Mouse (Mus musculus) layer of hippocampus, adult 2 months (tissue): ENCODE measurements at regions not wholly inside any gene's neighbourhood (a gene's known extent, or its start where the extent isn't known, plus 50 kb on each side); places are given as distances from the start of the nearest gene placed in this dataset.
A peak's percentile ranks its signal among the peaks of the same experiment; 100 is the strongest.
"Not testable (repeated sequence)": the region's sequence is repeated elsewhere in the genome, so short reads cannot be mapped to it uniquely, and the experiment has no call there.

ENCODE experiments used
- DNase-seq, 2 experiments: peaks; one replicate each; pipeline ENCODE4 v3.0.0; 2022; ENCODE audit warnings: low spot score in 2 of 2
- H3K27ac ChIP-seq: fragments of 200-600 bp; 2 replicates; pipeline ENCODE4 v1.8.1; 2022
- H3K4me3 ChIP-seq: fragments of 200-600 bp; 2 replicates; pipeline ENCODE4 v1.8.1; 2022; ENCODE audit warnings: mild to moderate bottlenecking
- CTCF ChIP-seq: fragments of 200-600 bp; conservative IDR thresholded peaks from 2 replicates; pipeline ENCODE4 v1.8.1; 2022; ENCODE audit warnings: antibody characterized with exemption, mild to moderate bottlenecking, moderate library complexity

GRCm38 (mm10) chr1:145910637-145911369 is 583.8 kb upstream of the Brinp3 start:
- Histone ChIP-seq H3K4me3 (no peak overlapping the region), H3K27ac (no peak overlapping the region)
- no peak for TF ChIP-seq CTCF
- no peak for DNase-seq

GRCm38 (mm10) chr1:145935798-145936197 is 558.8 kb upstream of the Brinp3 start:
- Histone ChIP-seq H3K4me3 (no peak overlapping the region), H3K27ac (no peak overlapping the region)
- TF ChIP-seq CTCF: no peak
- DNase-seq: no peak

GRCm38 (mm10) chr1:145957762-145958161 is 536.8 kb upstream of the Brinp3 start:
- not testable (repeated sequence) for DNase-seq, H3K27ac ChIP-seq, H3K4me3 ChIP-seq

GRCm38 (mm10) chr1:145962303-145962702 is 532.3 kb upstream of the Brinp3 start:
- no peak overlapping the region for H3K27ac ChIP-seq
- no peak for DNase-seq
- TF ChIP-seq CTCF: no peak
- H3K4me3 ChIP-seq: no peak overlapping the region

GRCm38 (mm10) chr1:145968026-145968425 is 526.5 kb upstream of the Brinp3 start:
- Histone ChIP-seq H3K4me3 (no peak overlapping the region), H3K27ac (no peak overlapping the region)
- no peak for DNase-seq
- TF ChIP-seq CTCF: no peak

GRCm38 (mm10) chr1:145972416-145972815 is 522.1 kb upstream of the Brinp3 start:
- TF ChIP-seq CTCF: no peak
- no peak for DNase-seq
- Histone ChIP-seq H3K27ac (no peak overlapping the region), H3K4me3 (no peak overlapping the region)

GRCm38 (mm10) chr1:146002010-146002409 is 492.6 kb upstream of the Brinp3 start:
- DNase-seq: no peak
- no peak overlapping the region for H3K27ac ChIP-seq
- H3K4me3 ChIP-seq: no peak overlapping the region
- TF ChIP-seq CTCF: no peak

GRCm38 (mm10) chr1:146015075-146015474 is 479.5 kb upstream of the Brinp3 start:
- H3K27ac ChIP-seq: no peak overlapping the region
- DNase-seq: no peak
- no peak overlapping the region for H3K4me3 ChIP-seq
- no peak for TF ChIP-seq CTCF

GRCm38 (mm10) chr1:146026660-146027059 is 467.9 kb upstream of the Brinp3 start:
- no peak for TF ChIP-seq CTCF
- Histone ChIP-seq H3K4me3 (no peak overlapping the region), H3K27ac (no peak overlapping the region)
- DNase-seq: no peak

- no peak for TF ChIP-seq CTCF
- Histone ChIP-seq H3K4me3 (no peak overlapping the region), H3K27ac (no peak overlapping the region)
- no peak for DNase-seq
Observed at GRCm38 (mm10) chr1:146027650-146028049, 466.9 kb upstream of the Brinp3 start.

GRCm38 (mm10) chr1:146032396-146032795 is 462.2 kb upstream of the Brinp3 start:
- not testable (repeated sequence) for H3K4me3 ChIP-seq, DNase-seq, H3K27ac ChIP-seq

GRCm38 (mm10) chr1:146032926-146033325 is 461.6 kb upstream of the Brinp3 start:
- H3K27ac ChIP-seq, DNase-seq, H3K4me3 ChIP-seq: not testable (repeated sequence)

- TF ChIP-seq CTCF: no peak
Observed at GRCm38 (mm10) chr1:146052504-146052903, 442.1 kb upstream of the Brinp3 start.

More at GRCm38 (mm10) chr1:146052504-146052903, 442.1 kb upstream of the Brinp3 start:
- Histone ChIP-seq H3K27ac (no peak overlapping the region), H3K4me3 (no peak overlapping the region)
- DNase-seq: peak in 1 of 2 experiments; percentile 3
